Mouse (Mus musculus) stomach, embryonic 14.5 days (tissue): Measurements from ENCODE around the gene Abi3. TPM values are rescaled to one million over a fixed set of nuclear protein-coding genes. Genes with fewer than 3 reads are reported as not detected.
A peak's percentile ranks its signal among the peaks of the same experiment; 100 is the strongest.

Source experiments
- ATAC-seq: fragments of 200-750 bp; cut with Nextera tagmentation; 2 replicates; pipeline ENCODE4 v1.8.0; 2017; ENCODE audit warnings: low read depth, moderate TSS enrichment; ENCODE audit not compliant: insufficient number of reproducible peaks, insufficient read depth, low FRiP score
- H3K27ac ChIP-seq: fragments of 300-500 bp; sonication (generic); 2 replicates; pipeline ENCODE4 v1.5.1; 2014; ENCODE audit warnings: mild to moderate bottlenecking, low read length, moderate library complexity, mixed read lengths
- H3K27me3 ChIP-seq: fragments of 300-500 bp; sonication (generic); 2 replicates; pipeline ENCODE4 v1.6.1; 2014; ENCODE audit warnings: low read length, control low read depth, mixed read lengths; ENCODE audit not compliant: control insufficient read depth, insufficient read depth
- H3K36me3 ChIP-seq: fragments of 300-500 bp; sonication (generic); 2 replicates; pipeline ENCODE4 v1.6.1; 2014; ENCODE audit warnings: mild to moderate bottlenecking, control low read depth, low read length, moderate library complexity, mixed read lengths; ENCODE audit not compliant: control insufficient read depth, insufficient read depth
- H3K4me1 ChIP-seq: fragments of 300-500 bp; sonication (generic); 2 replicates; pipeline ENCODE4 v1.6.1; 2014; ENCODE audit warnings: low read length, control low read depth, mixed read lengths; ENCODE audit not compliant: control insufficient read depth, insufficient read depth
- H3K4me2 ChIP-seq: fragments of 300-500 bp; sonication (generic); replicated peaks from 2 replicates; pipeline ENCODE4 v1.6.1; 2014; ENCODE audit warnings: low read depth, low read length, control low read depth
- H3K4me3 ChIP-seq: fragments of 300-500 bp; sonication (generic); 2 replicates; pipeline ENCODE4 v1.5.1; 2014; ENCODE audit warnings: low read depth, low read length, control low read depth
- H3K9ac ChIP-seq: fragments of 300-500 bp; sonication (generic); replicated peaks from 2 replicates; pipeline ENCODE4 v1.6.1; 2014; ENCODE audit warnings: low read depth, mild to moderate bottlenecking, control low read depth, low read length, moderate library complexity, mixed read lengths
- H3K9me3 ChIP-seq: fragments of 300-500 bp; sonication (generic); 2 replicates; pipeline ENCODE4 v1.6.1; 2016; ENCODE audit warnings: low read depth, low read length, control low read depth; ENCODE audit not compliant: control insufficient read depth
- WGBS: fragments of 180-500 bp; shearing (Covaris S2); extraction: QIAGEN DNeasy Blood & Tissue Kit; methylation state at CpG from one replicate; pipeline ENCODE4 v1.1.7; 2014; 5-methylcytosine and 5-hydroxymethylcytosine counted together
- polyA plus RNA-seq: library from polyadenylated mRNA; unstranded; fragments of >200 nt; fragmentation: Nextera tagmentation; extraction: Ambion mirVana; gene quantifications from 2 replicates; pipeline ENCODE4 v1.2.1, GENCODE M21; 2014

Abi3 gene
- polyA plus RNA-seq, 1 experiment from 2014 or later, result 3.7 TPM

GRCm38 (mm10) chr11:95824877-95825243, 17.4 kb downstream of the Abi3 start:
- H3K27ac ChIP-seq, result no peak overlapping the region
- 3% methylated on average over 11 of the region's 11 CpGs for WGBS
- H3K27me3 ChIP-seq, result peaks cover 32% of the 10 kb centered on the region
- peaks cover 10% of the 10 kb centered on the region; the same call in 1 of the 2 replicates for H3K4me1 ChIP-seq
- H3K9me3 ChIP-seq, result no peaks in the 10 kb centered on the region
- ATAC-seq, result peak; percentile 5; the same call in 1 of the 2 replicates
- peak overlapping the region; percentile 99 for H3K4me2 ChIP-seq
- no peaks in the 10 kb centered on the region for H3K36me3 ChIP-seq
- peak overlapping the region; percentile 33; the same call in 1 of the 2 replicates for H3K9ac ChIP-seq
- H3K4me3 ChIP-seq, result peak overlapping the region; percentile 54

- H3K27ac ChIP-seq, result no peak within 1 kb of the TSS
- H3K9ac ChIP-seq, result peak within 1 kb of the TSS; percentile 54
- no peaks in the 10 kb centered on the region for H3K36me3 ChIP-seq
- H3K4me2 ChIP-seq, result peak within 1 kb of the TSS; percentile 99
- H3K4me3 ChIP-seq, result peak within 1 kb of the TSS; percentile 54
- H3K9me3 ChIP-seq, result no peaks in the 10 kb centered on the region
- peak; percentile 95 for ATAC-seq
- peaks cover 10% of the 10 kb centered on the region; the same call in 1 of the 2 replicates for H3K4me1 ChIP-seq
- under 1% methylated on average over 77 of the region's 78 CpGs for WGBS
- peaks cover 26% of the 10 kb centered on the region for H3K27me3 ChIP-seq
Observed at GRCm38 (mm10) chr11:95824071-95824876, 18.0 kb downstream of the Abi3 start, which contains the start of gene Phospho1. Gene Phospho1, plus strand, starts transcription at chr11:95824499.

- peaks cover 10% of the 10 kb centered on the region; the same call in 1 of the 2 replicates for H3K4me1 ChIP-seq
- H3K27ac ChIP-seq, result no peak overlapping the region
- H3K9ac ChIP-seq, result no peak overlapping the region
- no peaks in the 10 kb centered on the region for H3K9me3 ChIP-seq
- ATAC-seq, result no peak
- H3K27me3 ChIP-seq, result peaks cover 11% of the 10 kb centered on the region; the same call in 1 of the 2 replicates
- WGBS, result 94% methylated on average over 4 of the region's 4 CpGs
- no peak overlapping the region for H3K4me3 ChIP-seq
- H3K36me3 ChIP-seq, result no peaks in the 10 kb centered on the region
- no peak overlapping the region for H3K4me2 ChIP-seq
Observed at GRCm38 (mm10) chr11:95822437-95822836, 19.8 kb downstream of the Abi3 start.

- ATAC-seq, result no peak
- Histone ChIP-seq H3K27ac (no peak overlapping the region), H3K36me3 (no peaks in the 10 kb centered on the region), H3K4me1 (peaks cover 10% of the 10 kb centered on the region; the same call in 1 of the 2 replicates), H3K4me3 (no peak overlapping the region), H3K9me3 (no peaks in the 10 kb centered on the region), H3K9ac (no peak overlapping the region), H3K4me2 (no peak overlapping the region), H3K27me3 (peaks cover 9% of the 10 kb centered on the region; the same call in 1 of the 2 replicates)
- 90% methylated on average over 3 of the region's 3 CpGs for whole genome bisulfite sequencing
Observed at GRCm38 (mm10) chr11:95821511-95821910, 20.8 kb downstream of the Abi3 start.

- 70% methylated on average over 8 of the region's 8 CpGs for WGBS
- Histone ChIP-seq H3K27me3 (no peaks in the 10 kb centered on the region), H3K36me3 (no peaks in the 10 kb centered on the region), H3K9ac (no peak overlapping the region), H3K27ac (no peak overlapping the region), H3K4me1 (0 out of 2 replicates have a peak, but pooled peaks cover 4% of the 10 kb centered on the region), H3K4me3 (no peak overlapping the region), H3K4me2 (no peak overlapping the region), H3K9me3 (no peaks in the 10 kb centered on the region)
- no peak for ATAC-seq
Observed at GRCm38 (mm10) chr11:95819138-95819537, 23.1 kb downstream of the Abi3 start.

- no peak overlapping the region for H3K27ac ChIP-seq
- 71% methylated on average over 9 of the region's 9 CpGs for WGBS
- H3K4me1 ChIP-seq, result no peaks in the 10 kb centered on the region
- no peaks in the 10 kb centered on the region for H3K36me3 ChIP-seq
- H3K27me3 ChIP-seq, result no peaks in the 10 kb centered on the region
- no peak overlapping the region for H3K4me3 ChIP-seq
- H3K9ac ChIP-seq, result no peak overlapping the region
- ATAC-seq, result no peak
- no peaks in the 10 kb centered on the region for H3K9me3 ChIP-seq
- no peak overlapping the region for H3K4me2 ChIP-seq
Observed at GRCm38 (mm10) chr11:95815412-95815811, 26.9 kb downstream of the Abi3 start.

- Histone ChIP-seq H3K27ac (no peak overlapping the region), H3K4me2 (no peak overlapping the region), H3K4me3 (no peak overlapping the region), H3K9ac (no peak overlapping the region), H3K9me3 (no peaks in the 10 kb centered on the region), H3K36me3 (no peaks in the 10 kb centered on the region), H3K27me3 (no peaks in the 10 kb centered on the region), H3K4me1 (no peaks in the 10 kb centered on the region)
- no peak for ATAC-seq
- WGBS, result 73% methylated on average over 5 of the region's 5 CpGs
Observed at GRCm38 (mm10) chr11:95814857-95815256, 27.4 kb downstream of the Abi3 start.

- no peak overlapping the region for H3K27ac ChIP-seq
- H3K4me1 ChIP-seq, result no peaks in the 10 kb centered on the region
- no peak for ATAC-seq
- H3K9ac ChIP-seq, result no peak overlapping the region
- H3K4me3 ChIP-seq, result no peak overlapping the region
- no peaks in the 10 kb centered on the region for H3K36me3 ChIP-seq
- WGBS, result 89% methylated on average over 2 of the region's 2 CpGs
- H3K4me2 ChIP-seq, result no peak overlapping the region
- H3K27me3 ChIP-seq, result no peaks in the 10 kb centered on the region
- no peaks in the 10 kb centered on the region for H3K9me3 ChIP-seq
Observed at GRCm38 (mm10) chr11:95814101-95814500, 28.2 kb downstream of the Abi3 start.
